Mouse (Mus musculus) liver, embryonic 12.5 days (tissue): ENCODE data around the gene Ntn1. TPM values are rescaled to one million over a fixed set of nuclear protein-coding genes. Genes with fewer than 3 reads are reported as not detected.

Experiments
- ATAC-seq: fragments of 200-750 bp; cut with Nextera tagmentation; 2 replicates; pipeline ENCODE4 v1.8.0; 2017; ENCODE audit warnings: moderate number of reproducible peaks, mild to moderate bottlenecking, moderate library complexity
- H3K27ac ChIP-seq: fragments of 300-500 bp; sonication (generic); 2 replicates; pipeline ENCODE4 v1.5.1; 2016; ENCODE audit warnings: mild to moderate bottlenecking
- H3K27me3 ChIP-seq: fragments of 300-500 bp; sonication (generic); replicated peaks from 2 replicates; pipeline ENCODE4 v1.6.1; 2016; ENCODE audit warnings: mild to moderate bottlenecking, moderate library complexity
- H3K36me3 ChIP-seq: fragments of 300-500 bp; sonication (generic); 2 replicates; pipeline ENCODE4 v1.6.1; 2016; ENCODE audit warnings: mild to moderate bottlenecking, moderate library complexity
- H3K4me1 ChIP-seq: fragments of 300-500 bp; sonication (generic); 2 replicates; pipeline ENCODE4 v1.6.1; 2016
- H3K4me2 ChIP-seq: fragments of 300-500 bp; sonication (generic); 2 replicates; pipeline ENCODE4 v1.6.1; 2016; ENCODE audit warnings: mild to moderate bottlenecking, moderate library complexity
- H3K4me3 ChIP-seq: fragments of 300-500 bp; sonication (generic); 2 replicates; pipeline ENCODE4 v1.5.1; 2016; ENCODE audit warnings: mild to moderate bottlenecking, moderate library complexity
- H3K9ac ChIP-seq: fragments of 300-500 bp; sonication (generic); 2 replicates; pipeline ENCODE4 v1.6.1; 2016; ENCODE audit warnings: mild to moderate bottlenecking, moderate library complexity
- H3K9me3 ChIP-seq: fragments of 300-500 bp; sonication (generic); replicated peaks from 2 replicates; pipeline ENCODE4 v1.6.1; 2016; ENCODE audit warnings: mild to moderate bottlenecking, moderate library complexity
- WGBS: fragments of 180-500 bp; shearing (Covaris S2); methylation state at CpG from one replicate; pipeline ENCODE4 v1.1.7; 2016; ENCODE audit not compliant: insufficient replicate concordance; 5-methylcytosine and 5-hydroxymethylcytosine counted together
- polyA plus RNA-seq: library from polyadenylated mRNA; unstranded; fragments of >200 nt; fragmentation: Nextera tagmentation; extraction: Ambion mirVana; gene quantifications from 2 replicates; pipeline ENCODE4 v1.2.1, GENCODE M21; 2016

Gene Ntn1
- polyA plus RNA-seq, 1 experiment from 2014 or later: 0.57 TPM

DNA sequence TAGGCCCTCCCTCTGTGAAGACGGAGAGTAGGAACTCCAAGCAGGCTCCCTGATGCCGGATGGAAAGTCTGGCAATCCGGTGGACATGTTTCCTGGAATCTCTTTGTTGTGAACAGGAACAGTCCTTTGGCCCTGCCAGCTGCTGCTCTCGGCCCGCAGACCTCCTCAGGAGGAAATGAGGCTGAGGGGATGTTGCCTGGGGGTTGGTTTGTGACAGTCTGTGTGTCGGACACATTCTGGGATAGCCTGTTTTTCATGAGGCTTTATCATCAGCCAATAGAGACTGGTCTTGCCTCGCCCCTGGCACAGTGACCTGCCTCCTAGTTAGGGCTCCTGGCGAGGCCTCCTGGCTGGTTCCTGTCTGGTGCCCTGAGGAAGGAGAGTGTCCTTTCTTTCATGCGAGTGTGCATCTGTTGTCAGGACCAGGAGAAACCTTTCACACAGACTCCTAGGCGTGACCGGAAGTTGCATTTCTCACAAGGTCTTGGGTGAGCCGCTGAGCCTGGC, 211.9 kb downstream of the Ntn1 start:
- Histone ChIP-seq H3K4me1 (0 out of 2 replicates have a peak, but pooled peaks cover 3% of the 10 kb centered on the region), H3K4me3 (no peak overlapping the region), H3K27me3 (no peaks in the 10 kb centered on the region), H3K9me3 (no peaks in the 10 kb centered on the region), H3K36me3 (no peaks in the 10 kb centered on the region), H3K27ac (no peak overlapping the region), H3K4me2 (no peak overlapping the region), H3K9ac (no peak overlapping the region)
- 41% methylated on average over 12 of the region's 12 CpGs for WGBS
- ATAC-seq: no peak

DNA sequence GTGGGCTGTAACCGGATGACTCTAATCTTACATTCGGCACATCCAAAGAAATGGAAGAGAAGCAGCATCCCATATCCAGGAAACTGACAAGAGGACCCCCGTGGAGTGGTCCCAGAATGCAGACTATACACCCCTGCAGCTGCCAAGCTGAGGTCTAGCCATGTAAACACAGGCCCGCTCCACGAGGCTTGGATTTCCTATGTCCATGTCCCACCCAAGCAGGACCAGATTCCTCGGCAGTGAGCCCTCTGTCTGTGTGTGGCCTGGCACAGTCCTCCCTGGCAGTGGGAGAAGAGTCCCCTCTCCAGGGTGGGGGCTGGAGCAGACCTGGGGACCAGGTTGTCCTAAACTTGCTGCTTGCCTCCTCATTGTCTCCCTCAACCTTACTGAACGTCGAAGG, 213.4 kb downstream of the Ntn1 start:
- no peak overlapping the region for H3K27ac ChIP-seq
- 72% methylated on average over 8 of the region's 8 CpGs for WGBS
- ATAC-seq: no peak
- no peaks in the 10 kb centered on the region for H3K27me3 ChIP-seq
- H3K9me3 ChIP-seq: no peaks in the 10 kb centered on the region
- H3K4me2 ChIP-seq: no peak overlapping the region
- H3K9ac ChIP-seq: no peak overlapping the region
- H3K4me3 ChIP-seq: no peak overlapping the region
- H3K4me1 ChIP-seq: 0 out of 2 replicates have a peak, but pooled peaks cover 3% of the 10 kb centered on the region
- no peaks in the 10 kb centered on the region for H3K36me3 ChIP-seq

DNA sequence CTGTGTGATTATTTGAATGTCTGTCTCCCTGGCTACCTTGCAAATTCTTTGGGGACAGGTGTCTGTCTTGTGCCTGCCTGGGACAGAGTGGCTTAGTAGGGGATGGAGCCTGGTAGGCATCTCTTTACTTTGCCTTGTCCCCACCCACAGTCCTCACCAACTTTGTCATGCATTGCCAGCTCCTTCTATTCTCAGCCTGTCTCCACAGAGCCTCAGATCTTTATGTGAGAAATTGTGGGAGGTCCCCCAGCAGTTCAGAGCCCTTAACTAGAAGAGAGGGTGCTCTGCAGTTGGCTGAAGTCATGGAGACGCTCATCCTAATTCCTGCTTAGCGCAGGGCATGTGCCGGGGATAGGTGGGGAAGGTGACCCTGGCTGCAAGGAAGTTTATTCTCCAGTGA, 215.0 kb downstream of the Ntn1 start:
- H3K27ac ChIP-seq: no peak overlapping the region
- H3K4me2 ChIP-seq: no peak overlapping the region
- no peaks in the 10 kb centered on the region for H3K36me3 ChIP-seq
- H3K4me3 ChIP-seq: no peak overlapping the region
- 0 out of 2 replicates have a peak, but pooled peaks cover 3% of the 10 kb centered on the region for H3K4me1 ChIP-seq
- no peaks in the 10 kb centered on the region for H3K27me3 ChIP-seq
- H3K9me3 ChIP-seq: no peaks in the 10 kb centered on the region
- ATAC-seq: no peak
- no peak overlapping the region for H3K9ac ChIP-seq
- WGBS: 72% methylated on average over 3 of the region's 3 CpGs

DNA sequence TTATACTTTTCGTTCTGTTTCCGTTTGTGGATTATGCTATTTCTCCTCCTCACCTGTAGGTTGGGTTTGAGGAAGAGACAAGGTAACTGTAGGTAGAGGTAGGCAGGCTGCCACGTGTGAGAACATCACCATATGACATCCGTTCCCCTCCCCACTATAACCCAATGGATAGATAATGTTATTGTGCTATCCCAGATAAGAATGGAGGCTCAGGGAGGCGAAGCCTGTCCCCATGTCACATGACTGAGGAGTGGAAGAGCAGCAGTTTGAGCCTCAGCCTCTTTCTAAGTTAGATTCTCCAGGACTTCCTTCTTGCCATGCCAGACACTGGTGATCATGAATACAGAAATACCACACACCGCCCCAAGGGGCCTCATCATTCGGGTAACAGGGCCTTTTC, 223.2 kb downstream of the Ntn1 start:
- 54% methylated on average over 7 of the region's 7 CpGs for WGBS
- Histone ChIP-seq H3K4me1 (peaks cover 5% of the 10 kb centered on the region; the same call in 1 of the 2 replicates), H3K9me3 (no peaks in the 10 kb centered on the region), H3K4me3 (no peak overlapping the region), H3K36me3 (no peaks in the 10 kb centered on the region), H3K27ac (no peak overlapping the region), H3K9ac (no peak overlapping the region), H3K27me3 (no peaks in the 10 kb centered on the region), H3K4me2 (no peak overlapping the region)
- no peak for ATAC-seq

DNA sequence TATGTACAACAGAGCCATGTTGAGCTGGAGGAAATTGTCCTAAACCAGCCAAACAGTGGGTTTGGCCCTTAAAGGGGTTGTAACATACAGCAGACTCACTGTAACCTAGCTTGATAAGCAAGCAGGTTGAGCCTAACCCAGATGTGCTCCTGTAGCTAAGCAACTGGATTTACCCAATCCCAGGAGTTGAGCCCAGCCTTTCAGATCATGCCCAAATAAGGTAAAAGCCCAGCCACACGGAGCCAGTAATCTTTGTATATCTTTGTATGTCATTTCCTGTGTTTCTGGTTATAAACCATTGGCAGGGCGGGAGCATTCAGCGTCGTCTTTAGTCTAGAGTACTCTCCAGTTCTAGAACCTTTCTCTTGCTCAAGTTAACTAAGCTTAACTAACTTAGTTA, 224.1 kb downstream of the Ntn1 start:
- no peaks in the 10 kb centered on the region for H3K36me3 ChIP-seq
- ATAC-seq: no peak
- no peak overlapping the region for H3K27ac ChIP-seq
- H3K27me3 ChIP-seq: no peaks in the 10 kb centered on the region
- H3K9me3 ChIP-seq: no peaks in the 10 kb centered on the region
- 45% methylated on average over 4 of the region's 4 CpGs for WGBS
- no peak overlapping the region for H3K4me3 ChIP-seq
- H3K4me1 ChIP-seq: peaks cover 5% of the 10 kb centered on the region; the same call in 1 of the 2 replicates
- no peak overlapping the region for H3K9ac ChIP-seq
- H3K4me2 ChIP-seq: no peak overlapping the region

DNA sequence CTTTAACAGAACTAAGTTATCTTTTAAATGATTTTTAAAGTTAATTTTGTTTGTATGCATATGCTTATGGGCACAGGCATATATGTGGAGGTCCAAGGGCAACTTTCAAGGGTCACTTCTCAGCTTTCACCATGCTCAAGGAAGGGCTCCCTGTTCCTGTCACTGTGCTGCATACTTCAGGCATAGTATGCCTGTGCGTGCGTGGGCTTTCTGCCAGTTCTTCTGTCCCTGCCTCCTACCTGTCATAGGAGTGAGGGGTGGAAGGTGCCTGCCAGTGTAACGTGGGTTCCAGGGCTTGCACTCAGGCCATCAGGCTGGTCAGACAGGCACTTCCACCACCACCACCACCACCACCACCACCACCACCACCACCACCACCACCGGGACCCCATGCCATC, 228.0 kb downstream of the Ntn1 start:
- ATAC-seq: no peak
- no peak overlapping the region for H3K27ac ChIP-seq
- 75% methylated on average over 4 of the region's 4 CpGs for WGBS
- no peak overlapping the region for H3K4me3 ChIP-seq
- H3K9me3 ChIP-seq: no peaks in the 10 kb centered on the region
- no peaks in the 10 kb centered on the region for H3K27me3 ChIP-seq
- peaks cover 5% of the 10 kb centered on the region; the same call in 1 of the 2 replicates for H3K4me1 ChIP-seq
- H3K9ac ChIP-seq: no peak overlapping the region
- H3K36me3 ChIP-seq: no peaks in the 10 kb centered on the region
- no peak overlapping the region for H3K4me2 ChIP-seq

DNA sequence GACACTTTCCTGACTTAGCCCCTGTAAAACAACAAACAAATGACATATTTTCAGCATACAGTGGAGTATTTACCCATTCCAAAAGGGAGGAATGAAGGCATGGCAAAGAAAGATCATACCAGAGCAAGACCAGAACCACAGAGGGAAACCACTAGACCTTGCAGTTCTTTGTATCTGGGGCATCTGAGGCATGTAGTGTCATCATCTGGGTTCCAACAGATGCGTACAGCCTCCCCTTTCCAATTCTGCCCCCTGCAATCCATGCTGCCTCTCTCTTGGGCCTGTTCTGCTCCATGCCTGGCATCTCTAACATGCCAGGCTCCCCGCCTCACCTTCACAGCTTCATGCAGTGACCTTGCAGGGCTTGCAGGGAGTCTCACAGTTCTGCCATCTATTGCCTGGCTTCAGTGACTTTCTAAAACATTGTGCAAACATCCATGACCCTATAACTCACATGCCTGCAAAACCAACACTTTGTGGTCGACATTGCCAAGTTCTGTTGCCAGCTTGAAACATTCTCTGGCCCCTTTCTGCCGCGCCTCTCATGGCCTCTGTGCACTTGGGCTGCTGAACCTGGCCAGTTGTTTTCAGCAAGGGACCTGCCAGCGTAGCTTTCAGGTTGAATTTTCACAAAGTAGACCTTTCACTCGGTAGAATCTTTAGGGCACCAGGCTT, 228.5 kb downstream of the Ntn1 start:
- no peak for ATAC-seq
- no peak overlapping the region for H3K27ac ChIP-seq
- WGBS: 66% methylated on average over 7 of the region's 7 CpGs
- H3K36me3 ChIP-seq: no peaks in the 10 kb centered on the region
- no peak overlapping the region for H3K4me3 ChIP-seq
- H3K4me2 ChIP-seq: no peak overlapping the region
- no peaks in the 10 kb centered on the region for H3K27me3 ChIP-seq
- H3K4me1 ChIP-seq: peaks cover under 1% of the 10 kb centered on the region; the same call in 1 of the 2 replicates
- H3K9ac ChIP-seq: no peak overlapping the region
- no peaks in the 10 kb centered on the region for H3K9me3 ChIP-seq

DNA sequence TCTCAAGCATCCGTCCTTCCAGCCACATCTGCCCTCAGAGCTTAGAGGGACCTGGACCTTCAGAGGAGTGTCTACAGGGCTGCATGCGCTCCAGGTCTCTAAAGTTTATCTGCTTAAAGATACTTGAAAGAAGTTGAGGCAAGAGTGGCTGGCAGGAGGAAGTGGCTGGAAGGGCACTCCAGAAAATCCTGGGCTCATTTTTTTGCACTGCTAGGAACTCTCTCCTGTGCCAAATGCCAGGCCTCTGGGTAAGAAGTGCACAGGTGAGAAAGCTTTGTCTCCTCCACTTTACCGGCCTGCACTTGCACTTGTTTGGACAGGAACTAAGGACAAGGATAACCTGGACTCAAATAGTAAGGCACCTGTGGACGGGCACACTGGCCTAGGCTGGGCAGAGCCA, 232.2 kb downstream of the Ntn1 start:
- Histone ChIP-seq H3K4me3 (no peak overlapping the region), H3K27me3 (no peaks in the 10 kb centered on the region), H3K4me2 (no peak overlapping the region), H3K36me3 (no peaks in the 10 kb centered on the region), H3K4me1 (no peaks in the 10 kb centered on the region), H3K9ac (no peak overlapping the region), H3K27ac (no peak overlapping the region), H3K9me3 (no peaks in the 10 kb centered on the region)
- WGBS: 71% methylated on average over 4 of the region's 4 CpGs
- no peak for ATAC-seq

DNA sequence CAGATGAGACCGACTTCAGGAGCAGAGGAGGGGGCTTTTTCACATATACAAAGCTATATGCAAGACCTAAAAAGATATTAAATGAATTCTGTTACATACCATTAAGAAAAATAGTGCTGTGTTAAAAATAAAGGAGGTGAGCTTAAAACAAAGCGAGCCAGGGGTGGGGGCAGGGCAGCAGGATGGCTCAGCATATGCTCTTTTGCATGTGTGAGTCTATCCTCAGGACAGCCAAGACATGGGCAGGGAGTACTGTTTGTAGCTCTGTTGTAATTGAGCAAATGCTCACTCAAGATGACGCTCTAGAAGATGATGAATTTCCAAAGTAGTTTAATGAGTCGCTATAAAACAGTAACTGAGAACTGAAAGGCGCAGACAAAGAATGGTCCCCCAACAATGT, 236.2 kb downstream of the Ntn1 start:
- no peaks in the 10 kb centered on the region for H3K27me3 ChIP-seq
- H3K27ac ChIP-seq: no peak overlapping the region
- no peak for ATAC-seq
- H3K4me1 ChIP-seq: no peaks in the 10 kb centered on the region
- no peak overlapping the region for H3K4me3 ChIP-seq
- H3K9me3 ChIP-seq: no peaks in the 10 kb centered on the region
- H3K36me3 ChIP-seq: no peaks in the 10 kb centered on the region
- H3K4me2 ChIP-seq: no peak overlapping the region
- 79% methylated on average over 5 of the region's 5 CpGs for WGBS
- no peak overlapping the region for H3K9ac ChIP-seq

DNA sequence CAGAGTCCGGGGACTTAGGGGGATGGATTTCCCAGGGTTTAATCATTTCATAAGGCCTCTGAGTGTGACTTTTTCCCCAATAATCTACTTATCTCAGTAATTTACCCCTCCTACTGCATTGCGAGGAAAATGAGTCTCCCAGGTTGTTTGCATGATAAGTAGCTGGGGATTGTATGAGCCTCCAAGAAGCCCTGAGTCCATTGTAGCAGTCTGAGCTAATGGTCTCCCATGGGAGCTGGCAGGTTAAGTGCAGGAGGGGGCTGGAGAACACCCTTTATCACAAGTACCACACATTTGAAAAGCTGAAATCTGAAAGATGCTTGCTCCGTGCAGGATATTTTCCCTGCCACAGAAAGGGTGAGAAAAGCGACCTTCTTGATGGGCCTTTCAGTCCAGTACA, 240.8 kb downstream of the Ntn1 start:
- no peak overlapping the region for H3K27ac ChIP-seq
- ATAC-seq: no peak
- WGBS: 69% methylated on average over 4 of the region's 4 CpGs
- no peaks in the 10 kb centered on the region for H3K36me3 ChIP-seq
- peaks cover 11% of the 10 kb centered on the region for H3K4me1 ChIP-seq
- no peak overlapping the region for H3K4me2 ChIP-seq
- H3K9me3 ChIP-seq: no peaks in the 10 kb centered on the region
- H3K4me3 ChIP-seq: no peak overlapping the region
- no peak overlapping the region for H3K9ac ChIP-seq
- H3K27me3 ChIP-seq: no peaks in the 10 kb centered on the region
